Mouse (Mus musculus) megakaryocyte, embryonic 14.5 days (primary cell): ENCODE results near the gene Fgfr2. TPM values are rescaled to one million over a fixed set of nuclear protein-coding genes. Genes with fewer than 3 reads are reported as not detected.
A peak's percentile ranks its signal among the peaks of the same experiment; 100 is the strongest.

ENCODE experiments used
- H3K27me3 ChIP-seq: replicated peaks from 2 replicates; pipeline ENCODE3; 2012; ENCODE audit warnings: inconsistent platforms
- H3K36me3 ChIP-seq: replicated peaks from 2 replicates; pipeline ENCODE3; 2012; ENCODE audit warnings: low read length, inconsistent platforms, mixed read lengths
- H3K4me1 ChIP-seq: 2 replicates; pipeline ENCODE4 v1.6.1; 2012; ENCODE audit warnings: inconsistent platforms
- H3K4me3 ChIP-seq: replicated peaks from 2 replicates; pipeline ENCODE3; 2012; ENCODE audit warnings: moderate library complexity, mild to moderate bottlenecking, inconsistent platforms
- H3K9me3 ChIP-seq: 2 replicates; pipeline ENCODE4 v1.6.1; 2012; ENCODE audit warnings: inconsistent platforms
- FLI1 ChIP-seq: IDR thresholded peaks from 2 replicates; pipeline ENCODE4 v1.6.1; 2012; ENCODE audit warnings: low read length, inconsistent platforms, mixed read lengths
- GATA1 ChIP-seq: IDR thresholded peaks from 3 replicates; pipeline ENCODE4 v1.6.1; 2012; ENCODE audit warnings: mixed read lengths, low read length, inconsistent platforms, borderline replicate concordance
- polyA plus RNA-seq: library from polyadenylated mRNA; stranded (reverse); fragments of >175 nt; gene quantifications from 2 replicates; pipeline ENCODE4 v1.2.3, GENCODE M21; 2012; ENCODE audit warnings: low replicate concordance; ENCODE audit not compliant: insufficient read depth

Gene Fgfr2
- polyA plus RNA-seq, 1 experiment, result 0.45 TPM

DNA sequence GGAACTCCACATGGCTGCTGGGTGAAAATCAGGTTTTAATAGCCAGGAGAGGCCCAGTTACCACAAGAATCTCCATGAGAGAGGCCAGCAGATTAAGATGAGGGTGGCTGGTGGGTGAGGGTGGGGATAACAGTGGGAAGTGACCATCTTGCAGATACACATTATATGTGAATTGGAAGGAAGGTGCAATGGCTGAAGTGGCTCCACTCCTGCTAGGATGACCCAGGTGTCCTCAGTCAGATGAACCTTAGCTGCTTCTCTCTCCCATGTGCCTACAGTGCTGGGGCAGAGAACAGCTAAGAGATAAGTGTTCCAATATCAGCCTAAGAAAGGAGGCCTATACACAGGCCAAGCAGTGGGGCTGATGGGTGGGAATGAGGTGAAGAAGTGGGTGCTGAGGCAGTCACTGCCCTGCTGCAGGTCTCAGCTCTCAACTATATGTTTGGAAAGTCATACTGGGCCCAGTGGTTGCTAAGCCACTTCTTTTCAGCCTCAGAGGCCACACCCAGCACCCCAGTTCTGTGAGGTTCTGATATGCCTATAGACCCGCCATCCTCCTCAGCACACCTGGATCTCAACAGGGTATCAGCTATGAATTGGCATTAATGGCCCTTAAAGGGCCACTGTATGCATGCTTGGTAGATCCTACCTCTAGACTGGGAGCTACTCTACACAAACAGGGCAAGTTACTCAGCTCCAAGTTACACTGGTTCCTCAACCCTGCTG lies 345.3 kb downstream of the Fgfr2 start:
- no peak overlapping the region for H3K4me3 ChIP-seq
- H3K4me1 ChIP-seq, result peaks cover 94% of the 10 kb centered on the region
- no peaks in the 10 kb centered on the region for H3K27me3 ChIP-seq
- peaks cover 91% of the 10 kb centered on the region for H3K36me3 ChIP-seq
- no peaks in the 10 kb centered on the region for H3K9me3 ChIP-seq
- TF ChIP-seq GATA1 (no peak), FLI1 (no peak)

DNA sequence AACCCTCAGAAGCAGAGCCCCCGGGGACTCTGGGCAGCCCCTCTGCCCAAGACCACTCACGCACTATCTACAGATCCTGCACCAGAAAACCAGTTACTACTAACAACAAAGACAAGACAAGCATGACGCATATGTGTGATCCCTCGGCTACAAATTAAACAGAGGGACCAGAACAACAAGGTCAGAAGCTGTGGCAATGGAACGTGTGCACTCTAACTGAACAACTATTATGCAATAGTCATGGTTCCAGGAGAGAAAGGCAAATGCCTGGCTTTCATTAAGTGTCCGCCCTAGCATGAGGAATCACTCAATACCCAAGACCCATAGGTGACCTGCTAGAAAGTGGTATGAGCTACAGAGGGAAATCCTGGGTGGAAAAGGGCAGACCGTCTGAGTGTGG lies 346.0 kb downstream of the Fgfr2 start:
- Histone ChIP-seq H3K36me3 (peaks cover 98% of the 10 kb centered on the region), H3K27me3 (no peaks in the 10 kb centered on the region), H3K4me3 (no peak overlapping the region), H3K9me3 (no peaks in the 10 kb centered on the region), H3K4me1 (peaks cover 99% of the 10 kb centered on the region)
- TF ChIP-seq FLI1 (no peak), GATA1 (no peak)

DNA sequence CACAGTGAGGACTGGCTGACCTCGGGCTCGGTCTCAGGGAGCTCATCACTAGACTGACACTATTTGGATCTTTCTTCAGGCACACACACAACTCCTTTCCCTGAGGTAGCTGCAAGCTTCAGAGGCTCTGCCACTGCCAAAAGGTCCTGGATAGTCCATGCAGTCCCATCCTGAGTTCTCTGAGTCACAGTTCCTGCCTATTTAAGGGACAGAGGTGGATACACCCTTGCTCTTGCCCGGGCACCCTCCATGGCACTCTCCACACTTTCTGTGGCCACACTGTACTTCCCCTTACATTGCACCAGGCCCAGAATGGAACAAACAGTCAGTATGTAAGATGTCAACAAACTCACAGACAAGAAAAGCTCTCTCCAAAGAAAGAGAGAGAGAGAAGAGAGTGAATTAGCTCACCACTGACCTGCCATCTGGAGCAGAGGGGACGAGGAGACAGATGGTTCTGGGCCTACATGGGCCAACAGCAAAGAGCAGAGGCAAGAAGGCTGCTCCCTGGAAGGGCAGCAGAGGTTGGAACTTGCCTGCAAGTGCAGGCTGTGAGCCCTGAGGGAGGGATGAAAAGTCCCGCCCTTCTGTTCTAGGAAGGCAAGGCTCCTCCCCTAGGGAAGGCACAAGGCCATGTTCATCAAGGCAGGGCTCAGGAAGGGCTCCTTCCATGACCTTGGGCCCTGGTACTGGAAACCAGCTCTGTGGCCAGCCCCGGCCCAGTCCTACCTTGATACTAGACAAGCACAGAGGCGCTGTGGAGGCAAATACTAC lies 346.6 kb downstream of the Fgfr2 start:
- H3K4me3 ChIP-seq, result peak overlapping the region; percentile 47

DNA sequence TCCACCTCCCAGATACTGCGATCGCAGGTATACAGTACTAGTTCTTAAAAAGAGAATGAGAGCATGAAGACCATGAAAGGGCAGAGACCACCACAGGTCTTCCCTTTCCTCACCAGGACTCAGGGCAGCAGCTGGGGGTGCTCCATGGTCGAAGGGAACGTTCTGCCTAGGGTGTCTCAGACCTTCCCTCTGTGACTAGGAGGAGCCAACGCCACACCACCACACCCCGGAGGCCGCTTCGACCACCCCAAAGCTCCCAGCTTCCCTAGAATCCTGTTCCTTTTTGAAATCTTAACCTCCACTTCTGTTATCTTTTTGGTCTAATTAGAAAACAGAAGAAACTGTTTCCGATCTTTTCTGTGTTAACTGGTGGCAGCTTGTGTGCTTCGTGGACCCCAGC lies 347.2 kb downstream of the Fgfr2 start:
- H3K27me3 ChIP-seq, result no peaks in the 10 kb centered on the region
- no peaks in the 10 kb centered on the region for H3K9me3 ChIP-seq
- H3K4me3 ChIP-seq, result no peak overlapping the region
- H3K4me1 ChIP-seq, result peaks cover 95% of the 10 kb centered on the region
- peaks cover 98% of the 10 kb centered on the region for H3K36me3 ChIP-seq
- TF ChIP-seq GATA1 (no peak), FLI1 (no peak)

More for the DNA sequence above, 346.6 kb downstream of the Fgfr2 start:
- Histone ChIP-seq H3K36me3 (peaks cover 98% of the 10 kb centered on the region), H3K27me3 (no peaks in the 10 kb centered on the region), H3K4me1 (peaks cover 99% of the 10 kb centered on the region), H3K9me3 (no peaks in the 10 kb centered on the region)
- no peak for TF ChIP-seq GATA1
- no peak for TF ChIP-seq FLI1

DNA sequence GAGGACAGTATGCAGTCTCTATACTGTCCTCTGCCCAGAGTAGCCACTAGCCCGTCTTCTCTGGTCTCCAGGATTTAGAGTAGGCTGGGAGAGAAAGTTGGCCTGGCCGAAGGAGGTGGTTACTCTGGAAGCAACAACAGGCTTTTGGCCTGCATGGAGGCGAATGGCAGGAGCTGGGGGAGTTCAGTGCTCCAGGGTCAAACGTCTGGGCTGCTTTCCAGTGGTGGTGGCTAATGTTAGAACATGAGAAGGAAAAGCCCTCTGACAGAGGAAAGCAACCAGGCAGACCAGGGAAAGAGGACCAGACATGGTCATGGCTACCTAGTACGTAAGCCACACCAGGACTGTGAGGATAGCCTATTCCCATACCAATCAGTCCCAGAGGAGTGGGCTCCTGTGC lies 347.8 kb downstream of the Fgfr2 start:
- Histone ChIP-seq H3K9me3 (no peaks in the 10 kb centered on the region), H3K36me3 (peaks cover 100% of the 10 kb centered on the region), H3K4me3 (no peak overlapping the region), H3K27me3 (no peaks in the 10 kb centered on the region), H3K4me1 (peaks cover 93% of the 10 kb centered on the region)
- TF ChIP-seq FLI1, result no peak
- TF ChIP-seq GATA1, result no peak

DNA sequence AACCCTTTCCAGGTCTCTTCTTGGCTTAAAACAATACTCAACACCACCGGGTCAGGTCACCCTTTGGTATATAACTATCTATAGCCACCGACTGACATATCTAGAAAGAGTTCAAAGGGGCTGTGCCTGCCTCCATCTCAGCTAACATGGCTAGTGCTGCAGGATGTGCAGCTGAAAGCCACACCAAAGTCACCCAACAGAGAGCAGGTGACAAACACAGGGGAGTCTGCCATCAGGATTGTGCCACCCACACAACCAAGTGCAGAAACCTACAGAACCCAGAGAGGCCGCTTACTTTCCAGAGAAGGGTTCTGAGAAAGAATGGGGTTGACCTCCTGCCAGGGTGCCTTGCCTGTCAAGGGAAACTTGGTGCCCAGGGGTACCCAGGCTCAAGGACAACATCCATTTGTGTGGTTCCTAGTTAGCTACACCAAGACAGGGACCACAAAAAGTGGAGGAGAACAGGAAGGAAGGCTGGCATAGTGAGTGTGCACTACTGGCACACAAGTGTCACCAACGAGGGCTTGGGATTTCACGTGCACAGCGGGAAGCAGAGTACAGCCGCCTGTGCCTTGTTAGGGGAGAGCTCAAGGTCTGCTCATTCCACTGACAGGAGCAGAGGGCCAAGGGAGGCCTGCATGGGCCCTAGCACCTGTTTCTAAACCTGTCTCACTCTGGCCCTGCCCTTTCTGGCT lies 350.0 kb downstream of the Fgfr2 start:
- TF ChIP-seq GATA1 (no peak), FLI1 (no peak)
- H3K27me3 ChIP-seq, result no peaks in the 10 kb centered on the region
- peaks cover 93% of the 10 kb centered on the region for H3K4me1 ChIP-seq
- no peaks in the 10 kb centered on the region for H3K9me3 ChIP-seq
- peak overlapping the region; percentile 54 for H3K4me3 ChIP-seq
- peaks cover 100% of the 10 kb centered on the region for H3K36me3 ChIP-seq

DNA sequence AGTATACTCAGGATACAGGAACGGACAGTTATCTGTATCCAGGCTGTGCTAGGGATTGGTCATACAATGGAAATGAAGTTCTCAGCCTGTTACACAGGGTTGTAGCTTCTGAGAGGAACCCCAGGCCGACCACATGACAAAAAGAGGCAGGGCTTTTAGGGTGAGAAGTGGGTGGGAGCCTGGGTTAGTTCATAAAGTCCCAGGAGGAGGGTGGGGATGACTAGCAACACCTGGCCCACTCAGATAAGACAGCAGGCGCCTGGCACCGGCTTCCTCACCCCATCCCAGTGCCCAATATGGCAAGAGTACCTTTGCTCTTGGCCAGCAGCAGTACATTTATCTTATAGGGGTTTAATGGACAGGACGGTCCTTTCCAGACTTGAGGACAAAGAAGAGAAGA lies 350.7 kb downstream of the Fgfr2 start:
- Histone ChIP-seq H3K27me3 (no peaks in the 10 kb centered on the region), H3K36me3 (peaks cover 100% of the 10 kb centered on the region), H3K4me3 (no peak overlapping the region), H3K4me1 (peaks cover 92% of the 10 kb centered on the region), H3K9me3 (no peaks in the 10 kb centered on the region)
- TF ChIP-seq FLI1, result no peak

DNA sequence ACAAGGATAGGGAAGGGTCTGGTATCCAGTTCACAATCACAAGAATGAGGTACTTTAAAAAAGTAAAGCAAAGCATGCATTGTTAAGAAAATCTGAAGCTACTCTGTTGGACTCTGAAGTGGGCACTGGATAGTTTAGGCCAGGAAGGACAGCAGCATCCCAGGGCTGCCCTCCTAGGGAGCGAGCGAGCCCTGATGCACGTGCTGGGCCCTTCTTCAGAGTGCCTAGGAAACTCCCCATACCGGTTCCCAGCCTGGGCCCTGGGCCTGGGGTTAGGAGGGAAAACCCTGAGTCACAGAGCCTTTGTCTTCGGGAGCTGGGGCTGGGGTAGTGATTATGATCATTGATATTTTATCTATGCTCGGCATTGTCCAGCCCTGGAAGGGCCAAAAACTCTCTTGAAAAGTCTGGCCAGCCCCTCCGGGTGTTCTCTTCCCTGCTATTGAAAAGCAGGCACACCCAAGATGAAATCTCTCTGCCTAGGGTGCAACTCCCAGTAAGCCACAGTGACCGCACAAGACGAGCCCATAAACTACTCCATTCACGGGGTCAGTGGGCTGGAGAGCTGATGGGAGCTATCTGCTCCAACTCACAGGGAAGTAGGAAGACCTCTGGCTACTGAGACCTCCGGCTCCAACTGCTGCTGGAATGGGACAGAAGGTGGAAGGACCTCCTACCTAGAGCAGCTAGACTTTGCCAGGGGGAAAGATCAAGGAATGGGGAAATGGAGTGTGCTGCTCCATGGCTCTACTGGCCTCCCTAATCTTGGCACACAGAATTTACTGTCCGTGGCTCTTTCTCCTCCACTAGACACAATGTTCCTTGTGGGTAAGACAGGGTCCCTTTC lies 354.4 kb downstream of the Fgfr2 start:
- H3K4me1 ChIP-seq, result peaks cover 89% of the 10 kb centered on the region
- no peak overlapping the region for H3K4me3 ChIP-seq
- H3K36me3 ChIP-seq, result peaks cover 99% of the 10 kb centered on the region

DNA sequence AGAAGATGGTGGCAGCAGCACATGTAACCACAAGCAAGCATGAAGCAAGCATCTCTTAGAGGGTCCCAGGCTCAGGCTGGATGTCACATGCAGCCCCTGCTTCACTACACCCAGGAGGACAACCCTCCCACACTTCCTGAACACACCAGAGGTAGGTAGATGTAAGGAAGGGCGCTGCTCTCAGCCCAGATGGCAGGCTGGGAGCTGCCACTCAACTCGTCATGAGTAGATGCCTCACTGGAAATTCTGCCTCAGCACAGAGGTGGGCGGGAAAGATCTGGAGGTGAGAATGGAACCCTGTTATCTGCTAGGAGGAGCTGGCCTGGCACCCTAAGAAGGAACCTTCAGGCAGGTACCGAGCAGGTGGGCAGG lies 355.2 kb downstream of the Fgfr2 start:
- H3K27me3 ChIP-seq, result no peaks in the 10 kb centered on the region
- peaks cover 89% of the 10 kb centered on the region for H3K4me1 ChIP-seq
- H3K9me3 ChIP-seq, result no peaks in the 10 kb centered on the region
- H3K4me3 ChIP-seq, result no peak overlapping the region
- peaks cover 99% of the 10 kb centered on the region for H3K36me3 ChIP-seq
- no peak for TF ChIP-seq GATA1
- TF ChIP-seq FLI1, result no peak

More for the DNA sequence above, 354.4 kb downstream of the Fgfr2 start:
- H3K27me3 ChIP-seq, result no peaks in the 10 kb centered on the region
- TF ChIP-seq FLI1 (no peak), GATA1 (no peak)
- no peaks in the 10 kb centered on the region for H3K9me3 ChIP-seq
